Mouse (Mus musculus): ENCODE results near the gene Ppfibp1. TPM values are rescaled to one million over a fixed set of nuclear protein-coding genes. Genes with fewer than 3 reads are reported as not detected.

Gene Ppfibp1
- polyA plus RNA-seq, 1 experiment: 15.5 TPM

GRCm38 (mm10) chr6:147010358-147010757, 122.1 kb downstream of the Ppfibp1 start:
- WGBS: 73% methylated on average over 6 of the region's 6 CpGs
- Histone ChIP-seq H3K4me3 (replicated peaks; ENCODE audit: control insufficient read depth, low read depth, low read length) (no peak overlapping the region), H3K27ac (ENCODE audit: control insufficient read depth, insufficient read depth, low read depth, low read length, poor library complexity) (no peak overlapping the region), H3K4me1 (ENCODE audit: control insufficient read depth, insufficient read depth, low read length) (no peaks in the 10 kb centered on the region)
- TF ChIP-seq POLR2A (IDR thresholded peaks at IDR 0.05; ENCODE audit: borderline replicate concordance, control insufficient read depth, low read depth, low read length) (no peak), CTCF (IDR thresholded peaks at IDR 0.05; ENCODE audit: control insufficient read depth, insufficient read depth, low read length) (no peak)

DNA sequence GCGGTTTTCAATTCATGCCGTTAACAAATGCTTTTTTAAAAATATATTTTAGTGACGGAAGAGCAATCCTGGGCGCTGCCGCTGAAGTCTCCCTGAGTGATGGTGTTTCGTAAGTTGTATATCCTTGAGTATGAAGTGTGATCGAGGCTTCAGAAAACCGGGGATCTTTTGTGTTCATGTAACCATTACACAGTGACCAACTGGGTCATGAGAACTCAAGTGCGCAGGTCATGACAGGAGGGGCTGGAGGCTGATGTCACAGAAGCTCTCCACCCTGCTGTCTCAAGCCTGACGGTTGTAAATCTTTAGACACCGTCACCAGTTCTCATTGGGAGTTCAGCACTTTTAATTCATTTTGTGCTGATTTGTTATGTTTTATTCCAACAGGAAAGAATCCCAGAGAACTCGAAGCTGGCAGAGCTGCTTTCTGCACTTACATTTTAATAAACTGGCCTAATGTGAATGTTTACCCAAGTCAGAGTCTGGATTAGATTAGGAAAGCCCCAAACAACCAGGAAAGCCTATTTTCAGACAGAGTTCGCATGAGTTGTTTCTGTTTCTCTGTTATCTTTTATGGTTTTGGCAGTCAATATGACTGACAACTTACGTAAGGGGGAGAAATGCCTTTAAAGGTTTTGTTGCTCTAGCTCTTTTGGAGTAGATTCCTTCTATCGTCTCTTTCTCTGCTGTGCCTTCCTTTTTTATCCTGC, 122.7 kb downstream of the Ppfibp1 start:
- WGBS: 82% methylated on average over 15 of the region's 15 CpGs
- no peak for TF ChIP-seq POLR2A (IDR thresholded peaks at IDR 0.05; ENCODE audit: borderline replicate concordance, control insufficient read depth, low read depth, low read length)
- no peak for TF ChIP-seq CTCF (IDR thresholded peaks at IDR 0.05; ENCODE audit: control insufficient read depth, insufficient read depth, low read length)
- H3K4me3 ChIP-seq (replicated peaks; ENCODE audit: control insufficient read depth, low read depth, low read length): no peak overlapping the region
- H3K27ac ChIP-seq (ENCODE audit: control insufficient read depth, insufficient read depth, low read depth, low read length, poor library complexity): no peak overlapping the region
- H3K4me1 ChIP-seq (ENCODE audit: control insufficient read depth, insufficient read depth, low read length): no peaks in the 10 kb centered on the region

DNA sequence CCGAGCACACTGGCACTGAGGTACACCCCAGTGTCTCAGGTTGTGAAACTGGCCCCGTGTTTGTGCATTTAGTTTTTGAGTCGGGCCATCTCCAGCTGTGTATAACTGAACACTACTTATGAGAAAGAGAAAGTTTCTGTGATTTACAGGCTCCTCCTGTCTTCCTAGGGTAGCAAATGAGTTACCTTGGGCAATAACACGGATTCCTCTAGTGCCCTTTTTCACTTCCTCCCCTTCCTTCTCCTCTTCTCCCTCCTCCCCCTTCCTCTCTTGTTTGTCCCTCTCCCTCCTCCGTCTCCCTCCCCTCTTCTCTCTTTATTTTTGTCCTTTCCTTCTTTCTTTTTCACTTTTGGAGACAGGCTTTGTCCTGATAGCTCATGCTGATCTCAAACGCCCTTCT, 123.3 kb downstream of the Ppfibp1 start:
- H3K4me1 ChIP-seq (ENCODE audit: control insufficient read depth, insufficient read depth, low read length): no peaks in the 10 kb centered on the region
- TF ChIP-seq CTCF (IDR thresholded peaks at IDR 0.05; ENCODE audit: control insufficient read depth, insufficient read depth, low read length) (no peak), POLR2A (IDR thresholded peaks at IDR 0.05; ENCODE audit: borderline replicate concordance, control insufficient read depth, low read depth, low read length) (no peak)
- H3K27ac ChIP-seq (ENCODE audit: control insufficient read depth, insufficient read depth, low read depth, low read length, poor library complexity): no peak overlapping the region
- H3K4me3 ChIP-seq (replicated peaks; ENCODE audit: control insufficient read depth, low read depth, low read length): no peak overlapping the region
- 52% methylated on average over 6 of the region's 6 CpGs for WGBS

GRCm38 (mm10) chr6:147011977-147012376, 123.7 kb downstream of the Ppfibp1 start:
- no peak overlapping the region for H3K27ac ChIP-seq (ENCODE audit: control insufficient read depth, insufficient read depth, low read depth, low read length, poor library complexity)
- TF ChIP-seq CTCF (IDR thresholded peaks at IDR 0.05; ENCODE audit: control insufficient read depth, insufficient read depth, low read length) (no peak), POLR2A (IDR thresholded peaks at IDR 0.05; ENCODE audit: borderline replicate concordance, control insufficient read depth, low read depth, low read length) (no peak)
- 86% methylated on average over 6 of the region's 6 CpGs for WGBS
- H3K4me3 ChIP-seq (replicated peaks; ENCODE audit: control insufficient read depth, low read depth, low read length): no peak overlapping the region
- no peaks in the 10 kb centered on the region for H3K4me1 ChIP-seq (ENCODE audit: control insufficient read depth, insufficient read depth, low read length)

DNA sequence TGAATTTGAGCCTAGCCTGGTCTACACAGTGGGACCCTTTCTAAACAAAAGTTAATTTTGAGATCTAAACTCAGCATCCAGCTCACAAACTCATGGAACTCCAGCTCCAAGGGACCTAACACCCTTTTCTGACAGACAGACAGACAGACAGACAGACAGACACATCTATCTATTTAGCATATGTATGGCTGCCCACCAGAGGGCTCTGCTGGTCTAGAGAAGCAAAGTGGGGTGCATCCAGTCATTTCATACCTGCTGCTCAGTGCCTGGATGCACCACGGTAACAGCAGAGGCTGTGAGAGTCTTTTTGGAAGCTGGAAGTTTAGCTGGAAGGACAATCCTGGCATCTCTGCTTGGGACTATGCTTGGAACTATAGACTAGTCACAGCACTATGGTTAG, 125.3 kb downstream of the Ppfibp1 start:
- H3K4me1 ChIP-seq (ENCODE audit: control insufficient read depth, insufficient read depth, low read length): no peaks in the 10 kb centered on the region
- 63% methylated on average over 1 of the region's 1 CpGs for WGBS
- TF ChIP-seq CTCF (IDR thresholded peaks at IDR 0.05; ENCODE audit: control insufficient read depth, insufficient read depth, low read length): no peak
- TF ChIP-seq POLR2A (IDR thresholded peaks at IDR 0.05; ENCODE audit: borderline replicate concordance, control insufficient read depth, low read depth, low read length): no peak
- H3K27ac ChIP-seq (ENCODE audit: control insufficient read depth, insufficient read depth, low read depth, low read length, poor library complexity): no peak overlapping the region
- H3K4me3 ChIP-seq (replicated peaks; ENCODE audit: control insufficient read depth, low read depth, low read length): no peak overlapping the region

GRCm38 (mm10) chr6:147017906-147018305, 129.6 kb downstream of the Ppfibp1 start:
- WGBS: 77% methylated on average over 4 of the region's 4 CpGs
- TF ChIP-seq CTCF (IDR thresholded peaks at IDR 0.05; ENCODE audit: control insufficient read depth, insufficient read depth, low read length) (no peak), POLR2A (IDR thresholded peaks at IDR 0.05; ENCODE audit: borderline replicate concordance, control insufficient read depth, low read depth, low read length) (no peak)
- Histone ChIP-seq H3K4me3 (replicated peaks; ENCODE audit: control insufficient read depth, low read depth, low read length) (no peak overlapping the region), H3K27ac (ENCODE audit: control insufficient read depth, insufficient read depth, low read depth, low read length, poor library complexity) (no peak overlapping the region), H3K4me1 (ENCODE audit: control insufficient read depth, insufficient read depth, low read length) (no peaks in the 10 kb centered on the region)

GRCm38 (mm10) chr6:147018364-147018763, 130.1 kb downstream of the Ppfibp1 start:
- TF ChIP-seq POLR2A (IDR thresholded peaks at IDR 0.05; ENCODE audit: borderline replicate concordance, control insufficient read depth, low read depth, low read length): no peak
- TF ChIP-seq CTCF (IDR thresholded peaks at IDR 0.05; ENCODE audit: control insufficient read depth, insufficient read depth, low read length): no peak
- no peak overlapping the region for H3K4me3 ChIP-seq (replicated peaks; ENCODE audit: control insufficient read depth, low read depth, low read length)
- no peak overlapping the region for H3K27ac ChIP-seq (ENCODE audit: control insufficient read depth, insufficient read depth, low read depth, low read length, poor library complexity)
- 85% methylated on average over 5 of the region's 5 CpGs for WGBS
- no peaks in the 10 kb centered on the region for H3K4me1 ChIP-seq (ENCODE audit: control insufficient read depth, insufficient read depth, low read length)

DNA sequence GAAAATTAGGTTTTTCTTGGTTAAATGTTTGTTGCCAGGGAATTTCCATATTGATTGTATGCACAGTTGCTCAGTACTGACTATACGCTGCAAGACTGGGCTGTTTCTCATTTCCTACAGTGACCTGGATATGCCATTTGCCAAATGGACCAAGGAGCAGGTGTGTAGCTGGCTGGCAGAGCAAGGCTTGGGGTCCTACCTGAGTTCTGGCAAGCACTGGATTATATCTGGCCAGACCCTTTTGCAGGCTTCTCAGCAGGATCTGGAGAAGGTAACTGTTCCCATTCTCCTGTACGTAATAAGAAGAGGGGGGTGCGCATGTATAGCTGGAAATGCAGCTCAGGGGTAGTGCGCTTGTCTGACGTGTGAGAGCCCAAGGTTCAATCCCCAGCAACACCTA, 132.9 kb downstream of the Ppfibp1 start:
- WGBS: 87% methylated on average over 5 of the region's 5 CpGs
- no peaks in the 10 kb centered on the region for H3K4me1 ChIP-seq (ENCODE audit: control insufficient read depth, insufficient read depth, low read length)
- H3K27ac ChIP-seq (ENCODE audit: control insufficient read depth, insufficient read depth, low read depth, low read length, poor library complexity): no peak overlapping the region
- no peak overlapping the region for H3K4me3 ChIP-seq (replicated peaks; ENCODE audit: control insufficient read depth, low read depth, low read length)
- TF ChIP-seq POLR2A (IDR thresholded peaks at IDR 0.05; ENCODE audit: borderline replicate concordance, control insufficient read depth, low read depth, low read length) (no peak), CTCF (IDR thresholded peaks at IDR 0.05; ENCODE audit: control insufficient read depth, insufficient read depth, low read length) (no peak)
